Mouse (Mus musculus) skeletal muscle tissue, adult 2 months (tissue): Measurements from ENCODE around the gene Tas2r117.

Source experiments
- DNase-seq: peaks from one replicate; pipeline ENCODE4 v3.0.0-alpha.2; 2012; ENCODE audit warnings: low read depth, low spot score

Gene Tas2r117

GRCm38 (mm10) chr6:132802518-132802917 lies at the start of gene Tas2r117:
TSS of gene Tas2r117 (plus strand) at chr6:132802818.
- no peak for DNase-seq

GRCm38 (mm10) chr6:132754430-132754829 lies 48.2 kb upstream of the Tas2r117 start, which contains the start of gene Tas2r124:
TSS of gene Tas2r124 (plus strand) at chr6:132754730.
- no peak for DNase-seq

GRCm38 (mm10) chr6:132761831-132762230 lies 40.8 kb upstream of the Tas2r117 start, which contains the start of gene Tas2r102:
TSS of gene Tas2r102 (plus strand) at chr6:132762131.
- DNase-seq: no peak

GRCm38 (mm10) chr6:132778062-132778461 lies 24.6 kb upstream of the Tas2r117 start, which contains the start of gene Tas2r136:
TSS of gene Tas2r136 (minus strand) at chr6:132778162.
- DNase-seq: no peak

- no peak for DNase-seq
Measured at GRCm38 (mm10) chr6:132795393-132795792, 7.2 kb upstream of the Tas2r117 start.

- DNase-seq: no peak
Measured at GRCm38 (mm10) chr6:132846842-132847241, 44.2 kb downstream of the Tas2r117 start, which contains the start of gene Tas2r123. TSS of gene Tas2r123 (plus strand) at chr6:132847142.
